Mouse (Mus musculus) cerebellum, adult 9-10 months (tissue): ENCODE results near the gene Ap3s2.

ENCODE experiments used
- DNase-seq: peaks from one replicate; pipeline ENCODE4 v3.0.0; 2022

The Ap3s2 gene

DNA sequence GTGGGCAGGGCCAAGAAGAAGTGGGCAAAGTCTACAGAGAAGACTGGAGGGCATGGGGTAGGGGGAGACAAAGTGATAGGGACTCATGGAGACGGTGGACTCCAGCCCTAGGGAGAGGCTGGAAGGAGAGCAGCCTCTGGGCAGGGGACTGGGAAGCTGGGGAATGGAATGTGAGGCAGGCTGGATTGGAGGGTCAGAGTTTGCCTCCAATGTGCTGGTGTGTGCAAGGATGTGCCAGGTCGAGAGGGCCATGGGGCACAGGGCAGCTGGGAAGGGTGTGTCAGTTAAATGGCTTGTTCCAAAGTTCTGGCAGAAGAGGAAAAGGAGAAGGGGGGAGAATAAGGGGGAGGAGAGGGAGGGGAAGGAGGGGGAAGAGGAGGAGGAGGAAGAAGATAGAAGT, 83.2 kb downstream of the Ap3s2 start:
- DNase-seq = no peak

DNA sequence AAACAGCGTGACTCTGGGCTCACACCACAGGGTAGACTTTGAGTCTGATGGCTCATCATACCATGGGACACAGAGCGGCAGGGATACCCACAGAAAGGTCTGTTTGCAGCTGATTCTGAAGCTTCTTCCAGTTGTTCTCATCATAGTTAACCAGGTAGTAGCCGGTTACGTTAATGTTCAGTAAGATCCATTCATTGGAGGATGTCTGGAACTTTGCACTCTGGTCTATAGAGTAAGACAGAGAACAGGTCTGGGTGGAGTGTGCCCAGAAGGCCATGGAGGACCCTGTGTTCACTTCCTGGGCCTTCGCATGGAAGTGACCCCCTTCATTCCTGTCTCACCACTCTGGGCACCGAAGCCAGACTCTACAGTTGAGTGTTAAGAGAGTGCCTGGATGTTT, 85.3 kb downstream of the Ap3s2 start:
- no peak for DNase-seq

DNA sequence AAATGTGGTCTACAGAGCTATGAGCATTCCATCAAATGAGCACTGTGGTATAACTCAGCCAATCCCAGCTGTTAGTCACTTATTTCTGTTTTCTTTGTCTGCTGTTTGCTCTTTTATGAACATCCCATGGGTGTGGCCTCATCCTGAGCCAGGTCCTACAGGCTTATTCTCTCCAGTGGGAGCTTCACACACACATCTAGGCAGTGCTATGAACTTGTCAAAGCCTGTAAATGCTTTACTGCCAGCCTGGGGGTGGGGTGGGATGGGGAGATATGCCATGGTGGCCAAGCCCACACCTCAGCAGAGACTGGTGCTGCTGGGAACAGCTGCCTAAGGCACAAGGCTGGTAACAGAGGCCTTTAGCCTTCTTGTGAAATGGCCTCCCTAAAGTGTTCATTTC, 87.5 kb downstream of the Ap3s2 start:
- DNase-seq = no peak

DNA sequence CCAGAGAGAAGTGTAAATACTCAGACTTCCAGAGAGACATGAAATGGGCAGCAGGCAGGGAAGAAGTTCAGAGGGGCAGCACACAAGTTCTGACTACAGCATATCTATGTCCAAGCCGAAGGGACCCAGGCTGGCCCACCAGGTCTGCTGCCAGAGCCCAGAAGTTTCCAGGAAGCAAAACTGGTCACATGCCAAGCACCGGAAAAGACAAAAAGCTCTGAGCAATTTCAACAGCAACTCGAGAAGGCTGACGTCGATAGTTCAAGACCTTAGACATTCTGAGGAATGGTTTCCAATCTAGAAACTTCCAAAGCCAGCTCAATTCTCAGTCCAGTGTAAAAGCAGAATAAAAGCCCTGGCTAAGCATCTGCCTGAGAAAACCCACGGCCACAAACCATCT, 88.9 kb downstream of the Ap3s2 start:
- no peak for DNase-seq

DNA sequence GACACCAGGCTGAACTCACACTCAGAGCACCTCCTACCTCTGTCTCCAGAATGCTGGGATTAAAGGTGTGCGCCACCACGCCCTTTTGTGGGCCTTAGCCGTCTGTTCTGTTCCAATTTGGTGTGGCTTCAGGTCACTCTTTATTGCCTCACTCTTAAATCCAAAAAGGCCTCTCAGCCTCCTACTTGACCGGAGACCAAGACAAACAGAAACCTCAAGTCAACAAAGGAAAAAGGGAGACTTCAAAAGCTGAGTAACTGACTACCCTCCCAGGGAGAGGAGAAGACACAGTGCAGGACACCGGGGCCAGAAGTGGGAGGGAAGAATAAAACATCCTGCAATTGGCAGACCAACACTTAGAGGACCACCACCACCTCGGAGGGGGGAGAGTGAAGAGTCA, 89.3 kb downstream of the Ap3s2 start:
- DNase-seq = no peak

DNA sequence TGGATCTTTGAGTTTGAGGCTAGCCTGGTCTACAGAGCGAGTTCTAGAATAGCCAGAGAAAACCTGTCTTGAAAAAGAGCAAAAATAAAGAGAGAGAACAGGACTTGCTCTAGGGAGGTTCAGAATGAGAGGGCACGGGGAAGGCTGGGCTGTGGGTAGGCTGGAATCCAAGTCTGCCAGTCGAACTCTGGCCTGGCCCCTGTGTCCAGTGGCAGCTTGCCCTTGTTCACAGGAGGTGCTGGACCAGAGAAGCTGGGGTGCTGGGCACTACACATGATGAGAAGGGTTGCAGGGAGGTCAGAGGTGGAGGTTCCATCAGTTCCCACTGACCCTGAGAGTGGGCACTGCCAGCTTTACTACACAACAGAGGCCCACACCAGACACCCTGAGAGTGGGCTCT, 92.1 kb downstream of the Ap3s2 start:
- DNase-seq = no peak
